ENCODE assay signal across 8 mouse cellular contexts in genomic region chr7:55737125-55737912, GRCm38 (mm10). TPM values are rescaled to one million over a fixed set of nuclear protein-coding genes. Genes with fewer than 3 reads are reported as not detected.
A peak's percentile ranks its signal among the peaks of the same experiment; 100 is the strongest.
DNase-seq lines count a peak whose midpoint lies in the region; ATAC-seq lines count a peak whose summit lies in the region.

No protein-coding gene starts in this region.

- H3K4me2 ChIP-seq in midbrain, embryonic 16.5 days (ENCODE audit: low read length) = no peak overlapping the region

- no peaks in the 10 kb centered on the region for H3K27me3 ChIP-seq in midbrain, embryonic 16.5 days (ENCODE audit: control insufficient read depth, insufficient read depth, low read depth, low read length)

- H3K9ac ChIP-seq in midbrain, embryonic 16.5 days (ENCODE audit: low read depth, low read length) = no peak overlapping the region

- no peak overlapping the region for H3K4me3 ChIP-seq in midbrain, embryonic 16.5 days (ENCODE audit: low read depth, low read length)

- peak; percentile 86 for DNase-seq in heart, adult 11 months
- no peak for DNase-seq in heart, adult 9 months (ENCODE audit: low spot score in 2 of 2)
- peak; percentile 50 for DNase-seq in ES-CJ7 (ENCODE audit: low read depth, low spot score)
- DNase-seq in cerebellum, postnatal 10 days = peak; percentile 83
- DNase-seq in layer of hippocampus, postnatal 10 days (ENCODE audit: low spot score in 2 of 2) = peak; percentile 75 to 81
- DNase-seq in c-Kit-positive CD71-positive TER-119-positive erythroid progenitor cells, embryonic 14.5 days (ENCODE audit: low spot score) = no peak

- ATAC-seq in granulocyte monocyte progenitor cell, adult 5-6 weeks (replicated peaks; ENCODE audit: poor library complexity, severe bottlenecking) = peak; percentile 81
- peak; percentile 86 for ATAC-seq in midbrain, embryonic 16.5 days

- no peak overlapping the region for H3K27ac ChIP-seq in midbrain, embryonic 16.5 days (ENCODE audit: low read length)

- H3K4me1 ChIP-seq in midbrain, embryonic 16.5 days (ENCODE audit: control insufficient read depth, insufficient read depth, low read length) = no peaks in the 10 kb centered on the region

- H3K36me3 ChIP-seq in midbrain, embryonic 16.5 days (ENCODE audit: control insufficient read depth, insufficient read depth, low read length) = no peaks in the 10 kb centered on the region

- 48% methylated on average over 4 of the region's 4 CpGs for WGBS in midbrain, embryonic 16.5 days

- H3K9me3 ChIP-seq in midbrain, embryonic 16.5 days (replicated peaks; ENCODE audit: control insufficient read depth, low read length, poor library complexity, severe bottlenecking) = no peaks in the 10 kb centered on the region

RNA-seq across cellular contexts. Expression of gene Siglech, which starts 30.7 kb away (rescaled TPM):
- not detected in 2 replicates for total RNA-seq in granulocyte monocyte progenitor cell, adult 5-6 weeks (2014; fragmentation: Nextera tagmentation)
- not detected in 2 replicates for total RNA-seq in granulocyte monocyte progenitor cell, adult 5-6 weeks (2017)
- 1 to 10 TPM; 9.1 to 9.7 TPM for total RNA-seq in layer of hippocampus, postnatal 10 days (2021)
- 1.8 and 2.0 TPM in 2 replicates for polyA plus RNA-seq in midbrain, embryonic 16.5 days (2015; fragmentation: Nextera tagmentation; extraction: Ambion mirVana)

RNA-seq across cellular contexts. Expression of gene Tubgcp5, which starts 56.6 kb away (rescaled TPM):
- total RNA-seq in granulocyte monocyte progenitor cell, adult 5-6 weeks (2014; fragmentation: Nextera tagmentation) = 34.2 and 41.1 TPM in 2 replicates
- 31.8 and 36.2 TPM in 2 replicates for total RNA-seq in granulocyte monocyte progenitor cell, adult 5-6 weeks (2017)
- 10 to 100 TPM; 25.9 to 27.5 TPM for total RNA-seq in layer of hippocampus, postnatal 10 days (2021)
- 39.7 and 42.9 TPM in 2 replicates for polyA plus RNA-seq in midbrain, embryonic 16.5 days (2015; fragmentation: Nextera tagmentation; extraction: Ambion mirVana)

Comparison
In these comparisons a context has a peak if more than half of its experiments do, and no peak if none do; other contexts are left out.
1. DNase-seq: peak in heart, adult 11 months (single experiment), ES-CJ7 (single experiment), cerebellum, postnatal 10 days (2 of 2) and layer of hippocampus, postnatal 10 days (2 of 2); none in heart, adult 9 months (0 of 2) and c-Kit-positive CD71-positive TER-119-positive erythroid progenitor cells, embryonic 14.5 days (single experiment).
2. RNA of gene Siglech, which starts 30.7 kb away (total RNA-seq): 9.1 to 9.7 TPM in layer of hippocampus, postnatal 10 days; not detected in granulocyte monocyte progenitor cell, adult 5-6 weeks; every median in the first group is over 10 times any median in the second.